Mouse (Mus musculus): ENCODE measurements around the gene Mprip.
"Not testable (repeated sequence)": the region's sequence is repeated elsewhere in the genome, so short reads cannot be mapped to it uniquely, and the experiment has no call there.

Mprip gene

GRCm38 (mm10) chr11:59715424-59715840, 54.3 kb downstream of the Mprip start:
- no peak for DNase-seq (ENCODE audit: low spot score)

DNA sequence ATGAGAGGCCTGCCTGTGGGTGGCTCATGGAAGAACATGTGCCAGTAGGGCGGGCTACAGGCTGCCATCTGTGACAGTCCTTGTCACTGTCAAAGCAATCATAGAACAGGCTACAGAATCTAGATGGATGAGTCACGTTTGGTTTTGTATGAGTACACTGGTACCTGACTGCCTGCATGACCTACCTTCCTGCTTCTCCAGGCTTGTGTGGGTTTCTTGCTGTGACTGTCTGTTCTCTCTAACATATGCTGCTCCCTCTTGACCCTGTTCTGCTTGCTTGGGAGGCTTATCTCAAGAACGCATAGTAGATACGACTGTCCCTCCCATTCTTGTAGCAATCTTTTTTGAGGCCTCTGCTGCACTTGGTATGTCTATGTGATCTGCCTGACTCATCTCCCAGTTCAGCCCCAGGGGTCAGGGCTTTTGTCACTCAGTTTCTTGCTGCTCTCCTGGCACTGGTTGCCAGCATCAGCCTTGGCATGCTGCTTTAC, 56.7 kb downstream of the Mprip start:
- DNase-seq (ENCODE audit: low spot score) = peak; percentile 67

GRCm38 (mm10) chr11:59719185-59719584, 58.1 kb downstream of the Mprip start:
- DNase-seq (ENCODE audit: low spot score) = no peak

DNA sequence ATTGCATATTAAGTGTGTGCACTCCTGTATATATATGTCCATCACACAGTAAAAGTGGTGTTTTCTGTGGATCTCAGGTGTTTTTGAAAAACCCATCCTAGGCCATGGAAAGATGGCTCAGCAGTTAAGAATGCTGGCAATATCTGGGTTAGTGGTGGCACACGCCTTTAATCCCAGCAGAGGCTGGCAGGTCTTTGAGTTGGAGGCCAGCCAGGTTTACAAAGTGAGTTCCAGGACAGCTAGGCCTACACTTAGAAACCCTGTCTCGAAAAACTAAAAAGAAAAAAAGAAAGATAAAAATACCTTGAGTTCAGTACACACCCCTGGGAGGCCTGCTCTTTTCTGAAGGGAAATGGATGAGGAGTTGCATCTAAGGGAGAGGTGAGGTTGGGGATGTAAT, 60.3 kb downstream of the Mprip start:
- DNase-seq (ENCODE audit: low spot score) = no peak

DNA sequence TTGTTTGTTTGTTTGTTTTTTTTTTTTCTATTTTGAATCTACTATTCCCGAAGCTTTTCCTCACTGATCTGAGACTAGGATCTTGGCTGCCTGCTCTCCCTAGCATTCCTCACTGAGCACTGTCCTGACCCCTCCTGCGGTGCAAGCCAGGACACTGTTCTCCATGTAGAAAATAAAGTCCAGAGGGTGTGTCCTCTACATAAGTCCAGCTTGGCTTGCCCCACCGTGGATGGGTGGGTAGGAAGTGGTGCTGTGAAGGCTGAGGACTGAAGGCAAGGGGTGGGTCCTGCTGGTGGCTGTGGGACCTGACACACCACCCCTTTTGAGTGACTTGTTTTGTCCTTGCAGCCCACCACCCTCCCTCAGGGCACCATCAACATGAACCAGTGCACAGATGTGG, 66.1 kb downstream of the Mprip start:
- no peak for DNase-seq (ENCODE audit: low spot score)

DNA sequence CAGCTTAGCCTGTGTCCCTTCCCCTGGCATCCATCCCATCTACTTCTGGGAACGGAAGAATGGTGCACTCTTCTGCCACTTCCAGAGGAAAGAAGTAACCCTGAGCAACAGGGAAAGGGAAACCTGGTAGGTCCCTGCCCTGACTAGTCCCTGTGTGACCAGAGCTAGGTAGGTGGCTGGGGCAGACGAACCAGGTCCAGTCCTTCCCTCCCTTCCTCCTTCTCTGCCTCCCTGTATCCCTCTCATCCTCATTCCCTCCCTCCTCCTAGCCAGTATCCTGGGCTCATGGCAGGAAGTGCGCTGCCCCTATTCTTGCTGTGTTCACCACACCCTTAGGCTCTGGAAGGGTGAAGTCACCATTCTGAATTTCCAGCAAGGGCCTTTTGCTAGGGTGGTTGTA, 70.7 kb downstream of the Mprip start:
- no peak for DNase-seq (ENCODE audit: low spot score)

DNA sequence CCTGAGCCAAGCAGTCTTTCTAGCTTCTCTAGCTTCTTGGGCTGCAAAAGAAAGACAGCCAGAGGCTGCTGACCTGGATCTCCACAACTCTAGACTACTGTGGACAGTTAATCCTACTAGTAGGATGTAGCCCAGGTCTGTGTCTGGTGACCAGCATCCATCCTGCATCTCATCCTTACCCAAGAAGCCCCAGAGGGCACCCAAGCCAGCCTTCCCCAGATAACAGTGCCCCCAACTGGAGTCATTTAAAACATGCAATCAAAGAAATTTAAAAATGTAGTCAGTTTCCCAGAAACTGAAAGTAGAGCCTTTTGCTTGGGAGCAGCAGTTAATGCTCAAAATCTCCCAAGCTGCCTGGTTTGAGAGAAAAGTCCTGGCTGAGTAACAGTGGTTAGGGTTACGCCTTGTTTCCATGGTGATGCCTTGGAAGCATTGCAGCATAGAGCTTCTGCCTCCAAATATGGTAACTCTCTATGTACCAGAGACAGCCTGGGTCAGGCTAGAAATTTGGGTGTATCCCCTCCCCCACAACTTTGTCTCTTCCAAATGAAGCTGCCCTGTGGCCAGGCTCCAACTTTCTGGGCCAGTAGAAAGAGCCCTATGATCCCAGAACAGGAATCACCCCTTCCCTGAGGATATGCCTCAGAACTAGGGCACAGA, 71.4 kb downstream of the Mprip start:
- DNase-seq (ENCODE audit: low spot score) = peak; percentile 51

GRCm38 (mm10) chr11:59733600-59733999, 72.5 kb downstream of the Mprip start:
- DNase-seq (ENCODE audit: low spot score) = not testable (repeated sequence)

DNA sequence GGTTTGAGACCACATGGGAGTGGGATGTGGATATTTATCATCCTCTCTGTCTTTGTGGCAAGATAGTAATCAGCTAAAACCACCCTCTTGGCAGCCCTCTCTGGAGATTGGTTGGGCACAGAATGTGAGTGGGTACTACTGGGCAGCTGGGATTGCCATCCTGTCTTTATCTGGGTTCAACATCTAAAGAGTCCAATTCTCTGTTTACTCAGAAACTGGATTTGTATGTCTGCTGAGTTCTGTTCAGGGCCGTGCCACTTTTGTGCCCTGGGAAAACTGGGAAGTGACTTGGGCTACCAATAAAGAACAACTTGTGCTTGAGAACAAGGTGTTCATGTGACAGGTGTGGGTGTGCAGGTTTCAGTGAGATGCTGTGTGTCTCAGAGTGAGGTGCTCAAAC, 73.2 kb downstream of the Mprip start:
- no peak for DNase-seq (ENCODE audit: low spot score)

- DNase-seq (ENCODE audit: low spot score) = not testable (repeated sequence)
These were observed 74.8 kb downstream of the Mprip start for GRCm38 (mm10) chr11:59735938-59736337.

GRCm38 (mm10) chr11:59737250-59737649, 76.1 kb downstream of the Mprip start:
- DNase-seq (ENCODE audit: low spot score) = no peak

- no peak for DNase-seq (ENCODE audit: low spot score)
These were observed 78.9 kb downstream of the Mprip start for GRCm38 (mm10) chr11:59739996-59740395.

- DNase-seq (ENCODE audit: low spot score) = no peak
These were observed 80.8 kb downstream of the Mprip start for GRCm38 (mm10) chr11:59741915-59742314.

- DNase-seq (ENCODE audit: low spot score) = no peak
These were observed 82.2 kb downstream of the Mprip start for GRCm38 (mm10) chr11:59743307-59743706.

DNA sequence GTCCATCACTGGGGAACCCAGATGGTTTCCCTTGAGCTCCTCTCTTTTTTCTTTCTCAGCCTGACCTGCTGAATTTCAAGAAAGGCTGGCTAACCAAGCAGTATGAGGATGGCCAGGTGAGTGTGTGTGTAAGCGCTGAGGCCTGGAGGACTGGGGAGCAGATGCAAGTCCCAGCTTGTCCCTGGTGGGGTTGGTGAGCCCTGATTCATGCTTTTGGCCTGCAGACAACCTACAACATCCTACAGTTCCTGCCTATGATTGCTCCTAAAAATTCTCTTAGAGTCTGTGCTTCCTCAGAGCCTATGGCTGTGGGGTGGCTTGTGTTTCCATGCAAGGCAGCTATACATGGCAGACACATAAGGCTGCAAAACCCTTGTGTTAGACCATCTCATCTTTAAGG, 82.6 kb downstream of the Mprip start:
- no peak for DNase-seq (ENCODE audit: low spot score)

- DNase-seq (ENCODE audit: low spot score) = no peak
These were observed 83.3 kb downstream of the Mprip start for GRCm38 (mm10) chr11:59744374-59744773.

GRCm38 (mm10) chr11:59745851-59746250, 84.7 kb downstream of the Mprip start:
- DNase-seq (ENCODE audit: low spot score) = no peak

- DNase-seq (ENCODE audit: low spot score) = no peak
These were observed 85.5 kb downstream of the Mprip start for GRCm38 (mm10) chr11:59746614-59747013.

- no peak for DNase-seq (ENCODE audit: low spot score)
These were observed 87.9 kb downstream of the Mprip start for GRCm38 (mm10) chr11:59749050-59749449.

DNA sequence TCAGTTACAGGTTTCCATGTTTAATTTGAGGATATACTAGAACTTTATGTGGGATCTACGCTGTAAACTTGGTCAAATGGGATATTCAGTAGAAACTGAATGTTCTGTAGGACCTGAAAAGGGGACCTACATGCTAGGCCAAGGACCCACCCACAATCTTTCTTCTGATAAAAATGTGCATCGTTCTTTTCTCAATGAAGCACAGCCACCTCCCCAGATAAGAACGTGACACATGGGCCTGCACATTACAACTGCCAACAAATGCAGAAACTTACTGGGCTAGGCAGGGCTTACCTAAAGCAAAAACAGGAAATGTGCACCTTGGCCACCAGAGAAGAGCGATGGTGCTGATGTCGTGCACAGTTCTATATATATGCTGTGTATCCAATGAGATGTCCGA, 93.4 kb downstream of the Mprip start:
- no peak for DNase-seq (ENCODE audit: low spot score)

- DNase-seq (ENCODE audit: low spot score) = no peak
These were observed 95.2 kb downstream of the Mprip start for GRCm38 (mm10) chr11:59756351-59756750.

GRCm38 (mm10) chr11:59758191-59758985, 97.3 kb downstream of the Mprip start:
- no peak for DNase-seq (ENCODE audit: low spot score)

- peak; percentile 48 for DNase-seq (ENCODE audit: low spot score)
These were observed 98.1 kb downstream of the Mprip start for GRCm38 (mm10) chr11:59759178-59759577.
